Mouse (Mus musculus): ENCODE data around the gene Gm21836.
"Not testable (repeated sequence)": the region's sequence is repeated elsewhere in the genome, so short reads cannot be mapped to it uniquely, and the experiment has no call there.

DNA sequence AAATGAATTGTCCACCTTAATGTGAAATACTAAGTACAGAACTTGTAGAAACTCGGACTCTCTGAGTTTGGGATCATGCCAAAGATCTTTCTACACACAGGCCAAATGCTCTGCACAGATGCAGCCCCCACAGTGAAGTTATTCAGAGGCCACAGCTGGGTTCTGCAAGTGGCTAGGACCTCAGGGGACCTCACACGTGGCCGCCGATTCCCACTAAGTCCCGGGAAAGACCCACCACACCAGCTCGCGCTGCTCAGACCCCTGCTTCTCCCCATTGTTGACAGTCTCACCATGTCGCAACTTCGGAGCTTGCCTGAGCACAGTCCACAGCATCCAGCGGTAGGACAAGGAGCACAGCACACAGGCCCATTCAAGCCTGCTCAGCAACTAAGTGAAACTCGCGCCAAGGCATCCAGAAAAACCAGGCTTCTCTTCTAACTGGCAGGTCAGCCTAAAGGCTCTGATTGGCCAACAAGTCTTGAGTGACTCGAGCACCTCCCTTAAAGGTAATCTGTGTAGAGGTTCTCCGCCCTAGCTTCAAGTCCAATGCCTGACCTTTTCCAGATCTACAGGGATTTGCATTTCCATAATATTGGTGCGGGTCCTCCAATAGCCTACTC, 13.1 kb downstream of the Gm21836 start:
- TF ChIP-seq CTCF (IDR thresholded peaks at IDR 0.05; ENCODE audit: borderline replicate concordance, extremely low read depth, insufficient read depth, insufficient read length); POLR2A (IDR thresholded peaks at IDR 0.05; ENCODE audit: borderline replicate concordance, extremely low read depth, insufficient read depth, insufficient read length, poor library complexity, severe bottlenecking): not testable (repeated sequence)

Measured in brain, embryonic 14.5 days (tissue).